Mouse (Mus musculus): ENCODE data around the gene U90926.

- no peak for TF ChIP-seq CTCF (IDR thresholded peaks at IDR 0.05; ENCODE audit: extremely low read depth, insufficient read length, insufficient replicate concordance, low read depth, low read length)
- no peak for TF ChIP-seq POLR2A (IDR thresholded peaks at IDR 0.05; ENCODE audit: low read depth, low read length)
Measured at GRCm38 (mm10) chr5:92245483-92245882, 30.3 kb upstream of the U90926 start.

Data from small intestine, adult 2 months (tissue).